Mouse (Mus musculus) ES-E14 (cell line): ENCODE results near the gene Sds. TPM values are rescaled to one million over a fixed set of nuclear protein-coding genes. Genes with fewer than 3 reads are reported as not detected.

ENCODE experiments used
- DNase-seq: peaks from one replicate; pipeline ENCODE4 v3.0.0-alpha.2; 2013; ENCODE audit warnings: low read depth, low spot score
- H3K27ac ChIP-seq: 2 replicates; pipeline ENCODE4 v1.5.1; 2012; ENCODE audit warnings: low read depth, mild to moderate bottlenecking, low read length, moderate library complexity, mixed read lengths; ENCODE audit not compliant: poor library complexity, insufficient read depth, severe bottlenecking
- H3K36me3 ChIP-seq: 2 replicates; pipeline ENCODE4 v1.6.1; 2012; ENCODE audit warnings: mild to moderate bottlenecking, low read length, moderate library complexity, mixed read lengths; ENCODE audit not compliant: control insufficient read depth, poor library complexity, insufficient read depth, severe bottlenecking
- H3K4me1 ChIP-seq, 2 experiments: fragments of 150-350 bp in 1 of 2; sonication (generic) in 1 of 2; 2 replicates each; pipeline ENCODE4 v1.6.1; 2012; ENCODE audit warnings: low read length in 2 of 2, mild to moderate bottlenecking in 1 of 2, mixed read lengths in 1 of 2; ENCODE audit not compliant: control insufficient read depth in 2 of 2, insufficient read depth in 2 of 2, poor library complexity in 1 of 2
- H3K4me3 ChIP-seq, 2 experiments: fragments of 150-350 bp in 1 of 2; sonication (generic) in 1 of 2; 2 replicates each; pipeline ENCODE4 v1.5.1; 2012; ENCODE audit warnings: low read length in 2 of 2, low read depth in 1 of 2, mild to moderate bottlenecking in 1 of 2, mixed read lengths in 1 of 2; ENCODE audit not compliant: insufficient read depth in 1 of 2, poor library complexity in 1 of 2, severe bottlenecking in 1 of 2
- H3K9ac ChIP-seq: 2 replicates; pipeline ENCODE4 v1.6.1; 2012; ENCODE audit warnings: low read depth, mild to moderate bottlenecking, low read length, mixed read lengths; ENCODE audit not compliant: poor library complexity, insufficient read depth, severe bottlenecking
- H3K9me3 ChIP-seq: fragments of 150-350 bp; sonication (generic); 2 replicates; pipeline ENCODE4 v1.6.1; 2012; ENCODE audit warnings: low read depth, mild to moderate bottlenecking, low read length; ENCODE audit not compliant: control insufficient read depth, insufficient read depth
- CHD2 ChIP-seq: IDR thresholded peaks from 2 replicates; pipeline ENCODE4 v1.6.1; 2014; ENCODE audit warnings: mild to moderate bottlenecking, low read depth, low read length, inconsistent platforms
- HCFC1 ChIP-seq: IDR thresholded peaks from 2 replicates; pipeline ENCODE4 v1.6.1; 2012; ENCODE audit warnings: low read length, inconsistent platforms, borderline replicate concordance; ENCODE audit not compliant: insufficient read depth
- MAFK ChIP-seq: IDR thresholded peaks from 2 replicates; pipeline ENCODE4 v1.6.1; 2014; ENCODE audit warnings: mild to moderate bottlenecking, low read depth, low read length, inconsistent platforms; ENCODE audit not compliant: insufficient read depth
- ZC3H11A ChIP-seq: IDR thresholded peaks from 2 replicates; pipeline ENCODE4 v1.6.1; 2012; ENCODE audit warnings: low read depth, mild to moderate bottlenecking, inconsistent platforms, low read length, borderline replicate concordance
- ZNF384 ChIP-seq: IDR thresholded peaks from 2 replicates; pipeline ENCODE4 v1.6.1; 2012; ENCODE audit warnings: low read depth, low read length, inconsistent platforms
- in situ Hi-C, 2 experiments: fragments of 600-800 bp; cut with MboI; formaldehyde crosslinking; loops; one replicate each; pipeline ENCODE4 v1.15.1; 2025; ENCODE audit warnings: low sequenced_read_pairs in 2 of 2, inconsistent platforms in 1 of 2; ENCODE audit not compliant: unreplicated experiment in 2 of 2
- total RNA-seq: library from RNA; depleted of rRNA; stranded (reverse); fragments of 300-350 nt; gene quantifications from 2 replicates; pipeline ENCODE4 v1.2.3, GENCODE M21; 2012

The Sds gene
- total RNA-seq, 1 experiment = 0.22 TPM

- Histone ChIP-seq H3K4me3 (no peak overlapping the region; a peak in 2 of 4 replicates), H3K36me3 (no peaks in the 10 kb centered on the region), H3K4me1 (peaks cover 0 to 3% of the 10 kb centered on the region in 2 experiments; a peak in 1 of 4 replicates), H3K9ac (no peak overlapping the region), H3K9me3 (no peaks in the 10 kb centered on the region), H3K27ac (no peak overlapping the region)
- in situ Hi-C loops = loop anchor here in 1 of 2 experiments (10.0 kb wide), 1 partner anchor 632 kb away; no protein-coding TSS in a partner anchor
- TF ChIP-seq HCFC1 (no peak), ZNF384 (no peak), ZC3H11A (no peak), CHD2 (no peak), MAFK (no peak)
- no peak for DNase-seq
Measured at GRCm38 (mm10) chr5:120436885-120437495, 39.3 kb upstream of the Sds start.

DNA sequence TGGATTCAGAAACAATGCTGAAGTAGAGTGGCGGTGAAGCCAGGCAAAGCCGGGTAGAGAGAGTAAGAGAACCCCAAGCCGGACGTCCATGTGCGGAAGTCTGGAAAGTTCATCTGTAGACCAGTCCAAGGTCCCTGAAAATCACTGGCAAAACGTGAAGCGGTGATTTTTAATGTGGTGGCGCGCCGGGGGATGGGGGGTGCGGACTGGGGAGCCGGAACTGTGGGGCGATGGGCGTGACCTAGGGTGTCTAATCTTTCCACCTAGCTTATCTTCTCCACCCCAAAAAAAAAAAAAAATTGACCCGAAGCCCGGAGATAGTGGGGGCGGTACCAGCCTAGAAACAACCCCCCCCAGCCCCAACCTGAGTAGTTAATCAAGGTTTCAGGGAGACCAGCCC is 38.8 kb upstream of the Sds start:
- no peaks in the 10 kb centered on the region for H3K9me3 ChIP-seq
- H3K4me3 ChIP-seq = peak overlapping the region in 1 of 2 experiments; percentile 14; a peak in 2 of 4 replicates
- no peak overlapping the region for H3K27ac ChIP-seq
- H3K9ac ChIP-seq = no peak overlapping the region
- no peak for TF ChIP-seq ZC3H11A
- TF ChIP-seq ZNF384 = peak; percentile 87
- TF ChIP-seq HCFC1 = no peak
- H3K4me1 ChIP-seq = peaks cover 0 to 3% of the 10 kb centered on the region in 2 experiments; a peak in 1 of 4 replicates
- no peaks in the 10 kb centered on the region for H3K36me3 ChIP-seq
- in situ Hi-C loops = loop anchor here in 1 of 2 experiments (10.0 kb wide), 1 partner anchor 633 kb away; no protein-coding TSS in a partner anchor
- no peak for DNase-seq

- peaks cover 0 to 3% of the 10 kb centered on the region in 2 experiments; a peak in 1 of 4 replicates for H3K4me1 ChIP-seq
- TF ChIP-seq ZC3H11A (no peak), MAFK (no peak), HCFC1 (no peak)
- in situ Hi-C loops = loop anchor here in 1 of 2 experiments (10.0 kb wide), 1 partner anchor 633 kb away; no protein-coding TSS in a partner anchor
- H3K9me3 ChIP-seq = no peaks in the 10 kb centered on the region
- H3K36me3 ChIP-seq = no peaks in the 10 kb centered on the region
- no peak overlapping the region; the same call in 1 of the 2 replicates for H3K9ac ChIP-seq
- DNase-seq = no peak
- no peak overlapping the region for H3K27ac ChIP-seq
- H3K4me3 ChIP-seq = peak overlapping the region; percentile 9 to 14; a peak in 2 of 4 replicates
Measured at GRCm38 (mm10) chr5:120437986-120438385, 38.3 kb upstream of the Sds start.

DNA sequence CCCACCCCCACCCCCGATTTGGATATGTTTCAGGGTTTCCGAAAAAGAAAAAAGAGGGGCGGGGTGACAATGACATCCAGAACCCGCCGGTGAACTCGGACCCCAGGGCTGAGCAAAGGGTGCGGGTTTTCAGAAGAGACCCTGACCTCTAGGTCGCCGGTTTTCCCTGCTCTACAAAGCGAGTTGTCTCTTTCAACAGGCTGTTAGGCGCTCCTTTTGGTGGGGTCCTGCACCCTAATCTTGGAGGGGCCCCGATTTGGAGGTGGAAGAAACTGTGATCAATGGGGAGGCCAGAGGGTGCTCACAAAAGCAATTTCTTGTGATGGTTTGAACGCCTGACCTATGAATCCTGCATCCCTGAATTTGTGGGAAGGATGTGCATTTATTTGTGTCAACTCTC is 37.9 kb upstream of the Sds start:
- no peak overlapping the region for H3K27ac ChIP-seq
- no peaks in the 10 kb centered on the region for H3K9me3 ChIP-seq
- H3K4me3 ChIP-seq = no peak overlapping the region; a peak in 1 of 4 replicates
- no peak for DNase-seq
- TF ChIP-seq CHD2 (no peak), ZNF384 (no peak), HCFC1 (no peak)
- H3K36me3 ChIP-seq = no peaks in the 10 kb centered on the region
- in situ Hi-C loops = loop anchor here in 1 of 2 experiments (10.0 kb wide), 1 partner anchor 634 kb away; no protein-coding TSS in a partner anchor
- peaks cover 0 to 3% of the 10 kb centered on the region in 2 experiments; a peak in 1 of 4 replicates for H3K4me1 ChIP-seq
- no peak overlapping the region for H3K9ac ChIP-seq
